Mouse (Mus musculus): ENCODE data around the gene Rgs4.

GRCm38 (mm10) chr1:169693040-169693439, 54.4 kb downstream of the Rgs4 start:
- TF ChIP-seq CTCF (IDR thresholded peaks at IDR 0.05; ENCODE audit: low read depth, low read length) (no peak), POLR2A (IDR thresholded peaks at IDR 0.05; ENCODE audit: insufficient read depth, low read length) (no peak), EP300 (IDR thresholded peaks at IDR 0.05; ENCODE audit: insufficient read depth, low read depth, low read length) (no peak)

Measured in ES-Bruce4 (cell line).